Mouse (Mus musculus): ENCODE results near the gene Cd68.

Cd68 gene

DNA sequence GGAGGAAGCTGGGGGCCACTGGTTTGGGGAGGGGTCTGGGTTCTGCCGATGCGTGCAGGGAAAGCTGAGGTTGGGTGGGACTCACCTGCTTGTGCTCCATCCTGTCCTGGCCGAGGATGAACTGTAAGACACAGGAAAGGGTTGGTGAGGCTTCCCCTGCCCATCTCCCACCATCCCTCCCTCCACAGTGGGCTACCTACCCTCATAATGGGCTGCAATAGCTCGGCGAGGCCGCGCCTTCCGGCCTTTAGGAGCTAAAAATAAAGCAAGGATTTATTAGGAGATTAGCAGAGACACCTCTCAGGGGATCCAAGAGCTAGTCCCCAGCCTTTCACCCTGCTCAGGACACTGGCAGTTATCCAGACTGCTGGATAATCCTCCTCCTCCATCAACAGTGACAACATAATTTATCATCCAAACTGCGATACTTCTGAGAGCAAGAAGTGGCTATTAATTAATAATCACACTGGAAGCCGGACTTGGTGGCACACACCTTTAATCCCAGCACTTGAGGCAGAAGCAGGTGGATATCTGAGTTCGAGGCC, 27.5 kb upstream of the Cd68 start:
- DNase-seq = no peak

DNA sequence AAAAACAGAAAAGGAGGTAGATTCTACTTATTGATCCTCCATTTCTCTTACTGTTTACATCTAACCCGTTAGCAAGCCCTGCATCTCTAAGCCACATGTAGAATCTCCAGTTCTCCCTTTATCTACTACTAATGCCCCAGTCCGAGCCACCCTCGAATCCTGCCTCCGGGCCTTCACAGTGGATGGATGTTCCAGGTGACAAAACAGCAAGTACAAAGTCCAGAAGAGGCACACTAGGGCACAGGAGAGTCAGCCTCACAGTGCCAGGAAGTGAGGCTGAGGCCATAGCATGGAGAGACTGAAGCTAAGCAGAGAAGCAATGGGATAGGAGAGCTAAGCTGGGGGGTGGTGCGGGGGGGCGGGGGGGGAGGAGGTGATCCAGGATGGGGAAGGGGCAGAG, 26.9 kb upstream of the Cd68 start:
- DNase-seq = peak; percentile 72

- DNase-seq = no peak
Measured at GRCm38 (mm10) chr11:69692196-69692811, 26.4 kb upstream of the Cd68 start.

DNA sequence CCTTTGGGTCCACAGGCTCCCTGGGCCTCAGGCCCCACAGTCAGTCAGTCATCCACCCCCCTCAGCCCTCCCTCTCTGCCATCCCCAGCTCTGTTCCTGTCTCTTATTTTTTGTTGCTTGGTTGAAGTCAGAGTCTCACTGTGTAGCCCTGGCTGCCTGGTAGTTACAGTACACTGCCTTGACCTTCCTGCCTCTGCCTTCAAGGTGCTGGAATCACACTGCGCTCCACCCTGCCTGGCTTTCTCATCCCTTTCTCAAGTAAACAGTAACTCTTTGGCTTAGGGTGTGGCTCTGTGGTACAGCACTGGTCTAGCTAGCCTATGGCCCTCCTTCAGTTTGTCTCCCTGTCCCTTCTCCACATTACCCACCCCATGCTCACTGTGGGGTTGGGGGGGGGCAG, 23.9 kb upstream of the Cd68 start:
- no peak for DNase-seq

DNA sequence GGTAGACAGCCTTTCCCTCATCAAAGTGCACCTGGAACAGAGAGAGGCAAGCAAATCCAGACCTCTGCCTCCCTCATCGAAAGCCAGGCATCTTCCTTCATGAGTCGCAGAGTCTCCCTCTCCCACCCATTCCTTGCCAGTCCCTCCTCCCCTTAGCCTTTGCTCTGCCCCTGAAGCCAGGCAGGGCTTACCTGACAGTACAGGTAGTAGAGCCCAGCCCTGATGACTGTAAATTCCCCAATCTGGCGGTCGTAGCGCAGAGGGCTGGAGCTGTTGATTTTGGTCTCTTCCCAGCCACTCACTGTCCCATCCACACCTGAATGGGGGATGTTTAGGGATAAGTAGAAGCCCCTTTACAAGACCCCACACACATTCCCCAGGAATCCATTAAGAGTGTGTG, 21.1 kb upstream of the Cd68 start:
- DNase-seq = no peak

DNA sequence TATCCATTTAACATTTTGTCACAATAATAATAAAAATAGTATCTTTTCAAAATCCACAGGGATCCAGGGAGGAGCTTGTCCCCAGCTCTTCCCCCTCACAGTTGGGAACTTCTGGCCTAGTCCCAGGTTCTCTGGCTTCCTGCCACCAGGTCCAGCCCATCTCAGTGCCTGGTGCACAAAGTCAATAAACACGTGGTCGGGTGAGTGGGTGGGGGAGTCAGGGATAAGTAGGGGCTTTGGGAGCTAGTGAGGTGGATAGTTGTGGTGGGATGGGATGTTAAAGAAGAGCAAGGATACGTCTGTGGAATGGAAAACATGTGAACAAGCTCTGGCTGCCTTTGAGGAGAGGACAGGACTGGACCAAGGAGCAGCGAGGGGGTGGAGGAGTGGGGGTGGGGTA, 20.4 kb upstream of the Cd68 start:
- DNase-seq = peak; percentile 85

GRCm38 (mm10) chr11:69685526-69686148, 19.7 kb upstream of the Cd68 start, which contains the start of gene Tnfsf13:
Gene Tnfsf13 (minus strand): TSS chr11:69685784.
- DNase-seq = peak; percentile 89

DNA sequence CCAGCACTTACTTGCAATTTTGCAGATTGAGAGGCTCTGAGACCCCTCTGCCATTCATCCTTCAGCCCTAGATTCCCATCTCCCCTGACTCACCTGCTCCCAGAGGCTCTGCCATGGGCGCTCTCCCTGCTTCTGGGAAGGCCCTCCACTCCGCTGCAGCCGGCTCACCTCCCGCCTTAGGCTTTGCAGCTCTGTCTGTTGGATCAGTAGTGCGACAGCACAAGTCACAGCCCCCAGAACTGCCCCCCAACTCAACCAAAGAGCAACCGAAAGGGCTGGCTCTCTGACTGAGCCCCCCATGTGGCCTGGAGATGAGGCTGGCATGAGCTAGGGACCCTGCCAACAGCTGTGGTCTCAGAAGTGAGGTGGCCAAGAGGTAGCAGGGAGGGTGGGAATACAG, 19.0 kb upstream of the Cd68 start:
- no peak for DNase-seq

DNA sequence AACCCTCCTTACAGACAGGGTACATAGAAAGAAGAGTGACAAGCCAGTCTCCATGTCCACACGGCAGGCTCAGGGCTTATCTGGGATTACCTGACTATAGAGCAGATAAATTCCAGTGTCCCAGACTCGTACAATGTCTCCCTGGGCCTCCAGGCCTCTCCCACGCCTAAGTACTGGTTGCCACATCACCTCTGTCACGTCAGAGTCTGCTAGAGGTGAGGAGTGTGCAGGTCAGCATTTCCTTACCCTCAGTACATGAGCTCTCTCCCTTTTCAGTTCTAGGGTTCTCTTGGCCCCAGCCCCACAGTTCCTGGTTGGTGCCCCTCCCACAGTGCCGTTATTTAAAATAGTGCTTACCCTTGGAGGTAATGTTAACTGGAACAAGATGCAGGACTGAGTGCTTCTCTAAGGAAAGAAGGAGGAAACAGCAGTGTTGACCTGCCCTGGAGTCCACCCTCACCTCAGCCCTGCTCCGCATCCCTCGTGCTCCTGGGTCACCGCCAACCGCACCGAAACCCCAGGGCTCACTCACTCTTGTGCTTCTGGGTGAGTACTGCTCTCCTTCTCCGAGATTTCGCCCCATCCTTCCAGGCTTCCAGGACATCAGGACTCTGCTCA, 18.3 kb upstream of the Cd68 start:
- no peak for DNase-seq

- DNase-seq = no peak
Measured at GRCm38 (mm10) chr11:69683576-69683975, 17.6 kb upstream of the Cd68 start.

DNA sequence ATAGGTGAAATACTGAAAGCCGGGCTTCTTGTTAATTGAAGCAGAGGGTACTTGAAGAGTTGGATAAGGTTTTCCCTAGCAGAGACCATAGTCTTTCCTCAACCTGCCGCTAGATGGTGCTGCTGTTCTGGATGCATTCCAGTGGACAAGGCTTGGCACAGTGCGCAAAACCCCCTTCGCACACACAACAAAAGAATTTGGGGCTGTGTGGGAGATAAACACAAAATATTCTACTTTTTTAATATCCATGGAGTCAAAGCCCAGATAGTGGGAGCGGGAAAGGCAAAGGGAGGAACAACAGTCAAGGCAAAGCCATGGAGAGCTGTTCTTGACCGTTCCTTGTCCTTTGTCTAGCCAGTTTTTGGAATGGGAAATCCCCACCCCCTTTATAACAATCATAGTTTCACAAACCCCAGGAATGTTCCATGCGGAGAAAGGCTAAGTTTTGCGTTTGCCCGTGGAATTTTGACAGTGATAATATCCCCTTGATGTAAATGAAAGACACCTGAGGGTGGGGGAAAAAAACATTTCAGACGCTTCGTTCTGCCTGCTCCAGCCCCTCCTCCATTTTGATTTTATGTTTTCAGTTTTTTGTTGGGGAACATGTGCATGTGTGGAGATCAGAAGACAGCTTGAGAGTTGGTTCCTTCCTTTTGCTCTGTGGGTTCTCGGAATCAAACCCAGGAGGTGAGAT, 17.0 kb upstream of the Cd68 start:
- DNase-seq = peak; percentile 93

DNA sequence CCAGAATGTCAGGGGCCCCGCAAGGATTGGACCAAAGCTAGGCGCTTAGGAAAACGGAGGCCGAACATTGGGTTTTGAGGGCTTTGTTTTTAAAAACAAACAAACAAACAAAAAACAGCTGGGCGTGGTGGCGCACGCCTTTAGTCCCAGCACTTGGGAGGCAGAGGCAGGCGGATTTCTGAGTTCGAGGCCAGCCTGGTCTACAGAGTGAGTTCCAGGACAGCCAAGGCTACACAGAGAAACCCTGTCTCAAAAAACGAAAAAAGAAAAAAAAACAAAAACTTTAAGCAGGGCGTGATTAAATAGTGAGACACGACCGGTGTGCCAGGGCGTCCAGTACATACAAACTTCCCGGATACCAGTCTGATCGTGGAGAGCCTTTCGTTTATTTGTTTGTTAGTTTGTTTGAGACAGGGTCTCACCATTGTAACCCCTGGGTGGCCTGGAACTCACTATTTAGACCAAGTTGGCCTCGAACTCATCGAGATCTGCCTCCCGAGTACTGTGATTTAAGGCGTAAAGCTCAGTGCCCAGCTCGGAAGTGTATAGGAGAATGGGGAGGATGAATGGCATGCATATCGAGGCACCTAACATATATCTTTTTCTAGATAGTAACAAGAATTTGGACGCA, 16.4 kb upstream of the Cd68 start:
- DNase-seq = no peak

DNA sequence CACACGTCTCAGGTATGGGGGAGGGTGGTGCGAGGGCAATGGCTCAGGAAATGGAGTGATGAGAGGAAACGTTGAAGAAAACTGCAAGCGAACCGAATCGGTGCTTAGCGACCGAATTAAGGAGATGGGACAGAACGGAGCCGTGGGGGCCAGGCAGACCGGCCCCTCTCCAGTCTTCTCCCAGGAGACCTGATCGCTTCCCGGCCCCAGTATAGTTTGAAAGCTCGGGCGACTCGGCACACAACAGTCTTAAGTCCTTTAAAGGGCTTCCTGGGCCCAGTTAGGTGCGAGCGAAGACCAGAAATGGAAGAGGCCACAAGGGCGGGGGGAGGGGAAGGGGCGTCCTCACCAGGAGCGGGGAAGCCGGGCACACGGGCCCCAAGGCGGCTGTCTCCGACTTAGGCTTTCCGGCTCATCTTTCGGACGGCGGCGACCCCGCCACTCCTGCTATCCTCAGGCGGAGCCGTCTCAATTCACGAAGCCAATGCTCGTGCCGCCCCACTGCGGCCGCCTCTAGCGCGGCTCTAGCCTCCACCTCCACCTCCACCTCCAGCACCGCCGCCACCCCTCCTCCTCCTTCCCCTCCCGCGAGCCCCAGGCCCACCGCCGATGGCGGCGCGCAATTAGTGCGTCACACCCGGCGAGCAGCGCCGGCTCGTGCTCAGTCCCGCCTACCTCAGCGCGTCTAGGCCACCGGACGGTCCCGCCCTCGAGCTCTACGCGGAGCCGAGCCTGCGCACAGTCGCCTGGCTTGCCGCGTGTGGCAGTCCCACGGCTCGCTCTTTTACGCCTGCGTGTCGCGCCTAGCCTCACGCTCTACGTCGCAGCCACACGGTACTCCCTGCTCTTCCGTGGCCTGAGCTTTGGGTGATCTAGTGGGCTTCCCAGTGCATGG, 15.6 kb upstream of the Cd68 start, which contains the start of gene Senp3:
TSS of gene Senp3 (minus strand) at position 771 of the 895 bp plus-strand sequence.
- peak; percentile 98 for DNase-seq

DNA sequence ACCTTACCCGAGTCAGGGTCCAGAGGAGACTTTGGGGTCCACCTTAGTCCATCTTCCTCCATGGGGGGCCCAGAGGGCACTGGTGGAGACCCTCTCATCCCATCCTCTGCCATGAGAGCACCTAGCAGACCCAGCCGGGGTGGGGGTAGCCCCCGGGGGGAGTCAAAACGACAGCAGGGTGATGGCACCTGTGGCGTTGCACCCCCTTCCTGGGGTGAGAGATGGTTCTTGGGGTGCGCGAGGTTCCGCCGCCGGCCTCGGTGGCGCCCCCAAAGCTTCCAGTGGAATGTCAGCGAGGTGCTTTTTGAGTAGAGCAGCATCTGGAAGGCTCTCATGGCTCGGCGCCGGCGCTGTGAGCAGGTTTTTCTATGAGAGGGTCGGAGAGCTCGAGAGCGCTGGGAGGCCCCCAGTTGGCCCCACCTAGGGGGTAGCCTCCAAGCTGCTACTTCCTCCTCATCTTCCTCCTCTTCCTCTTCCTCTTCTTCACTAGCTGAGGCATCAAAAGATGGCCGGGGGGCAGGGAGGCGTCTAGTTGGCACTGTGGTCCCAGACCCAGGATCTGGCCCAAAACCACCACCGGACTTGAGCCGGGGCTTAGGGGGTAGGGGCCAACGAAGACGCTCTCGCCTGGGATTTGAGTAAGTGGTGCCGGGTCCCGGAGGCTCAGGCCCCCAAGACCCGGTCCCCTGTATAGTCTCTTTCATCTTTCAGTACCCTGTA, 14.3 kb upstream of the Cd68 start:
- no peak for DNase-seq

DNA sequence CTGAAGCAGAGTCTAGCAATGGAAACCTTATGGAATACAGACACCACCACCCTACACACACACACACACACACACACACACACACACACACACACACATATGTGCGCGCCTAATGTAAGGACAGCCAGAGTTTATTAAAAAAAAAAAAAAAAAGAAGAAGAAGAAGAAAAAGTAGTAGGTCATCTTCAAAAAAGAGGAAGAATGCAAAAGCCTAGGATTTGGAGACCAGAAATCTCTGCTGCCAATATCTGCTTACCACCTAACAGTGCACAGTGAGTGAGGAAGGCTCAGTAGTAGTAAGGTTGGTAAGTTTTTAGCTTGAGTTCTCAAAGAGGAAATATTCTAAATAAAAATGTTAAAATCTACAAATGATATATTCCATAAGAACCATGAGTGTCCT, 13.2 kb upstream of the Cd68 start:
- no peak for DNase-seq

DNA sequence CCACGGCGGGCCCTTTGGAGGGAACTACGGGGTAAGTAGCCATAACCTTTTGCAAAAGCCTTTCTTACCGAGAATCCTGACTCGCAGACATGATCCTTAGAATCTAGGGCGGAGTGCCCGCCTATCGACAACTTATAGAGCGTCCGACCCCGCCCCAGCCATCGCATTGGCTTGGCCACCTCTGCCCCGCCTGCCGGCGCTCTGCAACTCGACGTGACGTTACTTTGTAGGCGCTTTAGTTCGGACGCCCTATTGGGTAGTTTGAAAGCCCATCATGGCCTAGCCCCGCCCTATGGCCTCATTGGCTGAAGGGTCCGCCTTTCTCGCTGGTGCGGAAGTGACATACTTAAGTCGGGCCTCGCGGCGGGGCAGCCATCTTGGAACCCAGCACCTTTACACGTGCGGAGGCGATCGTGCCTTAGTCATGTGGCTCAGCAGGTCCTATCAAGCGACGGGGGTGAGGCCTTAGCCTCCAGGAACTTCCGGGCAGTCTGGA, 6.3 kb upstream of the Cd68 start, which contains the start of gene Eif4a1:
TSS of gene Eif4a1 (minus strand) at position 213 of the 496 bp plus-strand sequence.
- peak; percentile 100 for DNase-seq

- no peak for DNase-seq
Measured at GRCm38 (mm10) chr11:69671726-69672124, 5.8 kb upstream of the Cd68 start.

DNA sequence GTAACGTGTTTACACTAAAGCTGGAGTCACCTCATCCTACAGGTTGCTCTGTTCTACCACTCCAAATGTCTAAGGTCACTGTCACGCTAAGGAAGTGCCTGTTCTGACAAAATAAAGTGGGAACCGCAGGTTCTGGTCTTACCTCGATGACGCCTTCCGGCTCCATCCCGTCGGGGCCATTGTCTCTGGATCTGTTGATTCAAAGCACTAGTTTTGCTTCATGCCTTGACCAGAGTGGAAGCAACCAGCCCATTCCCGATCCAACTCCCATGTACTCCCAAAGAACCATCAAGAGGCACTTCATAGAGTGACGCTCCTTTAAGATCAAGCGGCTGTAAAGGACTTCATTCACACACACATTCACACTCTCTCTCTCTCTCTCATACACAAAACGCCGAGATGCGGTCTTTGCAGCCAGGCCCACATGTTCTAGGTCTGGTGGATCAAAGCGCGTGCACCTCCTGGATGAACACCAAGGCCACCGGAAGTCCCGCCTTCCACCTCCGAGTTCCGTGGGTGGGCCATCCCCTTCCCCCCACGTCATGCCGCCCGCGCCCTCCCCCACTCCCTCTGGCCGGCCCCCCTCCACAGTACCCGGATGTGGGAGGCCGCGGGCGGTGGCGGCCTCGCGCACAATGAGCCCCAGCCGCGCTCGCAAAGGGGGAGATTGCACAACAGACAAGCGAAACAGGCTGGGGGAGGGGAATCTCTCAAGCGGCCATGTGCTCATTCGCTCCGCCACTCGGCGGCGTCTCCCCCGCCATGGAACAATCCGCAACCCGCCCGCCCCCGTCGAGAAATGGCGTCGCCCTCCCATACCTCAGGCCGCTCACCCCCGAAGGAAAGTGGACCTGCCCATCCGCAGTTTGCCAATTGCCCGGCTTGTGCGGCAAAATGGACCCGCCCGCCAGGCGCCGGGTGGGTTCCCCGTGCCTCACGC, 5.1 kb upstream of the Cd68 start:
- peak; percentile 96 for DNase-seq

DNA sequence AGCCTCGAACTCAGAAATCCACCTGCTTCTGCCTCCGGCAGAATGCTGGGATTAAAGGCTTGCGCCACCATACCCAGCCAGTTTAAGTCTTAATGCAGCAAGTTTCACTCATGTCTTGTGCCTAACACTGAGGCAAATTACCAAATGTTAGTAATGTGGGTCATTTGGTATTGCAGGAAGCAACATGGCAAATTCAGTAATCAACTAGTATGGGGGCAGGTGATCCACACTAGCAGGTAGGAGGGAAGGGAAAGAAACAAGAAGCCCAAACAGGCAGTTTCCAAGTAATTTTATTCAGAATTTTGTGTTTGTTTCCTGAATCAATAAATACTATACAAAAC, 682 bp upstream of the Cd68 start:
- DNase-seq = no peak

- no peak for DNase-seq
Measured at GRCm38 (mm10) chr11:69665457-69665960, 444 bp downstream of the Cd68 start.

Data from kidney, postnatal 14 days (tissue).